Mouse (Mus musculus) embryonic facial prominence, embryonic 11.5 days (tissue): ENCODE results near the gene Mapk12. TPM values are rescaled to one million over a fixed set of nuclear protein-coding genes. Genes with fewer than 3 reads are reported as not detected.
A peak's percentile ranks its signal among the peaks of the same experiment; 100 is the strongest.

Source experiments
- ATAC-seq: fragments of 200-750 bp; cut with Nextera tagmentation; replicated peaks from 2 replicates; pipeline ENCODE4 v1.8.0; 2017; ENCODE audit warnings: low read depth; ENCODE audit not compliant: insufficient number of reproducible peaks, low FRiP score, low TSS enrichment
- DNase-seq: peaks from one replicate; pipeline ENCODE4 v3.0.0-alpha.2; 2015; ENCODE audit warnings: low spot score
- H3K27ac ChIP-seq: fragments of 300-500 bp; sonication (generic); replicated peaks from 2 replicates; pipeline ENCODE4 v1.5.1; 2014; ENCODE audit warnings: mild to moderate bottlenecking, low read depth, low read length, control low read depth
- H3K27me3 ChIP-seq: fragments of 300-500 bp; sonication (generic); 2 replicates; pipeline ENCODE4 v1.6.1; 2014; ENCODE audit warnings: mild to moderate bottlenecking, low read length, moderate library complexity, mixed read lengths; ENCODE audit not compliant: control insufficient read depth, insufficient read depth
- H3K36me3 ChIP-seq: fragments of 300-500 bp; sonication (generic); replicated peaks from 2 replicates; pipeline ENCODE4 v1.6.1; 2014; ENCODE audit warnings: low read depth, mild to moderate bottlenecking, low read length, moderate library complexity, mixed read lengths; ENCODE audit not compliant: control insufficient read depth, insufficient read depth
- H3K4me1 ChIP-seq: fragments of 300-500 bp; sonication (generic); 2 replicates; pipeline ENCODE4 v1.6.1; 2014; ENCODE audit warnings: low read length, mixed read lengths; ENCODE audit not compliant: control insufficient read depth, insufficient read depth
- H3K4me2 ChIP-seq: fragments of 300-500 bp; sonication (generic); 2 replicates; pipeline ENCODE4 v1.6.1; 2014; ENCODE audit warnings: low read depth, mild to moderate bottlenecking, control low read depth, low read length, moderate library complexity
- H3K4me3 ChIP-seq: fragments of 300-500 bp; sonication (generic); 2 replicates; pipeline ENCODE4 v1.5.1; 2014; ENCODE audit warnings: low read depth, low read length, control low read depth
- H3K9ac ChIP-seq: fragments of 300-500 bp; sonication (generic); replicated peaks from 2 replicates; pipeline ENCODE4 v1.6.1; 2014; ENCODE audit warnings: mild to moderate bottlenecking, control low read depth, low read length
- H3K9me3 ChIP-seq: fragments of 300-500 bp; sonication (generic); replicated peaks from 2 replicates; pipeline ENCODE4 v1.6.1; 2016; ENCODE audit warnings: mild to moderate bottlenecking, low read length, inconsistent platforms, mixed read lengths; ENCODE audit not compliant: control insufficient read depth
- WGBS: fragments of 180-500 bp; shearing (Covaris S2); extraction: QIAGEN DNeasy Blood & Tissue Kit; methylation state at CpG from one replicate; pipeline ENCODE4 v1.1.7; 2014; 5-methylcytosine and 5-hydroxymethylcytosine counted together
- polyA plus RNA-seq: library from polyadenylated mRNA; unstranded; fragments of >200 nt; fragmentation: Nextera tagmentation; extraction: Ambion mirVana; gene quantifications from 2 replicates; pipeline ENCODE4 v1.2.1, GENCODE M21; 2014

Gene Mapk12
- polyA plus RNA-seq, 1 experiment from 2014 or later: 10.1 TPM

- Histone ChIP-seq H3K27me3 (peaks cover 25% of the 10 kb centered on the region), H3K9ac (no peak overlapping the region), H3K4me3 (no peak overlapping the region), H3K36me3 (no peaks in the 10 kb centered on the region), H3K27ac (no peak overlapping the region), H3K4me2 (no peak overlapping the region), H3K4me1 (peaks cover 3% of the 10 kb centered on the region), H3K9me3 (no peaks in the 10 kb centered on the region)
- 55% methylated on average over 4 of the region's 4 CpGs for WGBS
- DNase-seq (no peak), ATAC-seq (no peak)
These were observed 1.4 kb upstream of the Mapk12 start for GRCm38 (mm10) chr15:89141905-89142304.

DNA sequence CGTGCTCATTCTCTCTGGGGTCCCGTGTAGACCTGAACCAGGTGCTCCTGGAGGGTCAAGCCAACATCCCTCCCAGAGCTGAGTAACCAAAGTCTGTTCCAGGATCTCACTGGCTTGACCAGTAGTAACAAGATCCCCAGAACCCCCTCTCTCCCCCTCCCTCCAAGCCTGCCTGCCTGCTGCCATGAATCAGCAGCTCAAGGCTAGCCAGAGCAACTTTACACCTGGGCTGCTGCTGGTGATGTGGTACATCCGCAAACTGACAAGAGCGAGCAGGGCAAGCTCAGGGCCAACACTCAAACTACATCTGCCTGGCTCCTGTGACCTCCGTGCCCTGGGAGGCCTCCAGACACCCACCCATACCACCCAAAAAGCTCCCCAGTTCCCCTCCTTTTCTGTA lies 940 bp upstream of the Mapk12 start:
- 33% methylated on average over 5 of the region's 5 CpGs for WGBS
- Histone ChIP-seq H3K4me3 (no peak overlapping the region), H3K4me1 (peaks cover 3% of the 10 kb centered on the region), H3K27ac (no peak overlapping the region), H3K4me2 (no peak overlapping the region), H3K9ac (no peak overlapping the region), H3K36me3 (no peaks in the 10 kb centered on the region), H3K9me3 (no peaks in the 10 kb centered on the region), H3K27me3 (peaks cover 24% of the 10 kb centered on the region)
- DNase-seq (peak; percentile 29), ATAC-seq (0 out of 2 replicates have a peak, but pooled peaks have one; percentile 5)

DNA sequence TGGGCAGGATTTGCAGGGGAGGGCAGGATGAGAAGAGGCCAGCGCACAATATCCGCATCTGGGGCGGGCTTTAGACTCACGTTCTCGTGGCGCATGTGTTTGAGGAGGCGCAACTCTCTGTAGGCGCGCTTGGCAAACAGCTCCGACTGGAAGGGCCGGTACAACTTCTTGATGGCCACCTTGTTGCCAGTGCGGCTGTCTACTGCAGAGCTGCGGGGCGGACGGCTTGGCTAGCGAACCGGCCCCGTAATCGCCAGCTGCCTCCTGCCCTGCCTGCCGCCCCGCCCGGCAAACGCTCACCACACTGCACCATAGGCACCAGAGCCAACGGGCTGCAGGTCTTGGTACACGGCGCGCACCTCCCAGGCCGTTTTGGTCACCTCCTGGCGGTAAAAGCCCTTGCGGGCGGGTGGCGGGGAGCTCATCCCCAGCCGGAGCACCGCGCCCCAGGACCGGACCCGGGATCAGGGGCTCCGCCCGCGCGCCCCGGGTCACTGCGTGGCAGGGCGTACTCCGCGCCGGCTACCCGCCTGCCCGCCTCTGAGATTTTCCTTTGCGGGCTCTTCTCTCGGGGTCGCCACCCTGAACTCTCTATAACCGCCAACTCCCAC lies 350 bp downstream of the Mapk12 start:
- H3K27ac ChIP-seq: peak overlapping the region; percentile 47; the same call in 1 of the 2 replicates
- peak overlapping the region; percentile 98 for H3K4me2 ChIP-seq
- WGBS: under 1% methylated on average over 38 of the region's 53 CpGs
- peak overlapping the region; percentile 52 for H3K4me3 ChIP-seq
- H3K36me3 ChIP-seq: no peaks in the 10 kb centered on the region
- no peaks in the 10 kb centered on the region for H3K9me3 ChIP-seq
- peak; percentile 58 for DNase-seq
- peak overlapping the region; percentile 67 for H3K9ac ChIP-seq
- H3K4me1 ChIP-seq: peaks cover 3% of the 10 kb centered on the region
- H3K27me3 ChIP-seq: peaks cover 17% of the 10 kb centered on the region
- peak; percentile 21; the same call in 1 of the 2 replicates for ATAC-seq

DNA sequence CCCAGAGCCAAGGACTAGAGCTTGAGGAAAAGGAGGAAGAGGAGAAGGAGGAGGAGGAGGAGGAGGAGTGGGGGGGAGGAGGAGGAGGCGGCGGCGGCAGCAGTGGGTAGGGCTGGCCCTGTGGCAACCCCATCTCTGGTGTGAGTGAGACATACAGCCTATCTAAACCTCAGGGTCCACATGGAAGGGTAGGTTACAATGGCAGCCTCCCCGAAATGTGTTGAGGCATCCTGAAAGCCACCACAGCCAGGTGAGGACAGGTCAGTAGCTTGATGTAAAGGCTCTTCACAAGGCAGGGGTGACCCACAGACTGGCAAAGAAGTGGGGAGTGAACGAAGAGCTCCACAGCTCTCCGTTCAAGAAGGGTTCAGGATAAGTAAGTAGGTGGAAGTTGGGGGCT lies 2.0 kb downstream of the Mapk12 start:
- Histone ChIP-seq H3K9me3 (no peaks in the 10 kb centered on the region), H3K27ac (no peak overlapping the region), H3K4me1 (peaks cover 3% of the 10 kb centered on the region), H3K4me2 (no peak overlapping the region), H3K4me3 (no peak overlapping the region), H3K27me3 (peaks cover 17% of the 10 kb centered on the region), H3K36me3 (no peaks in the 10 kb centered on the region), H3K9ac (no peak overlapping the region)
- no peak for DNase-seq
- no peak for ATAC-seq
- WGBS: 89% methylated on average over 6 of the region's 6 CpGs

DNA sequence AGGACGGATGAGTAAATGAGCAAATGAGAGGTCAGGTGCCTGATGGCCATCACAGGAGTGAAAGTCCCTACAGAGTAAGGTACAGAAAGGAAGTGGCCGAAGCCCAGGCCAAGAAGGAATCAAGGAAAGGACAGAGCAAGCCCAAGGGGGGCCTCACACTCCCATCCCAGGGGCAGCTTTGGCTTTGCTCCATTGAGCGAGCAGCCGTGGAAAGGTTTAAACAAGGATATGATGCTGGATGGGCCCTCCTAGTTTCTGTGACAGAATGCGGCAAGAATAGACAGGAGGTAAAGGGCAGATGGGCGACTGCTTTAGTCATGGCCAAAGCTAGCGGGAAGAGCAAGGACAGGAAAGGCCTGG lies 2.5 kb downstream of the Mapk12 start:
- Histone ChIP-seq H3K36me3 (no peaks in the 10 kb centered on the region), H3K4me3 (no peak overlapping the region), H3K9me3 (no peaks in the 10 kb centered on the region), H3K27me3 (peaks cover 17% of the 10 kb centered on the region), H3K27ac (no peak overlapping the region), H3K9ac (no peak overlapping the region; the same call in 1 of the 2 replicates), H3K4me2 (no peak overlapping the region), H3K4me1 (peaks cover 3% of the 10 kb centered on the region)
- DNase-seq (no peak), ATAC-seq (no peak)
- 86% methylated on average over 7 of the region's 7 CpGs for WGBS

DNA sequence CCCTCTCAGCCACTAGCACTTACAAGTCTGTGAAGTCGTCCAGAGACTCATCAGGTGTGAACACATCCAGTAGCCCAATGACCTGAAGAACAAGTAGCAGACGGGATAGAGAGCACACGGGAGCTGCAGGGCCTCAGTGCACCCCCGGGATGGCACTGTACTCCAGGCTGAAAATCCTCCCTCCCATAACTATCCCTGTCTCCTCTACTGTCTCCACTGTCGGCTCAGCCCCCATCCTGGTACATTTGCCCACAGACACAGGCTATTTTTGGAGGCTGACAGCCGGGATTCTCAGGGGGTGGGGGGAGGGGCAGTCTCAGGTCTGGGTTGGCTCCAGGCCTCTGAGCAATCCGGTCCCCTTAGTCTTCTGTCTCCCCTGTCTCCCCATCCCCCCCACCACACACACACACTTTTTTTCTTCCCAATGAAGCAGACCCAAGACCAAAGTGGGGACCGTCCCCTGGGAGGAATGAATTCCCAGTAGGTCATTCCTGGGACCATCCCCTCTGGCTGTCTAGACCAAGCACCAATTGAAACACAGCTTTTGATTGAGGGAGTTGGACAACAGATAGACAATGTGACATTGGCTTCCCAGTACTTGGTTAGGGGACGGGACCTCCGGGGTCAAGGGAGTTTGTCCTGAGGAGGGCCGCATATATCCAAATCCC lies 3.0 kb downstream of the Mapk12 start:
- Histone ChIP-seq H3K4me1 (peaks cover 3% of the 10 kb centered on the region), H3K9me3 (no peaks in the 10 kb centered on the region), H3K9ac (no peak overlapping the region; the same call in 1 of the 2 replicates), H3K4me3 (no peak overlapping the region), H3K27ac (no peak overlapping the region), H3K27me3 (peaks cover 17% of the 10 kb centered on the region), H3K36me3 (no peaks in the 10 kb centered on the region), H3K4me2 (no peak overlapping the region)
- DNase-seq (no peak), ATAC-seq (no peak)
- 60% methylated on average over 11 of the region's 11 CpGs for WGBS

- no peak for ATAC-seq
- Histone ChIP-seq H3K9ac (no peak overlapping the region), H3K4me1 (peaks cover 3% of the 10 kb centered on the region), H3K9me3 (no peaks in the 10 kb centered on the region), H3K36me3 (no peaks in the 10 kb centered on the region), H3K27ac (no peak overlapping the region), H3K27me3 (peaks cover 17% of the 10 kb centered on the region), H3K4me2 (no peak overlapping the region), H3K4me3 (no peak overlapping the region)
- no peak for DNase-seq
- WGBS: 93% methylated on average over 5 of the region's 5 CpGs
These were observed 3.9 kb downstream of the Mapk12 start for GRCm38 (mm10) chr15:89136461-89137155.

- Histone ChIP-seq H3K4me3 (no peak overlapping the region), H3K27me3 (no peaks in the 10 kb centered on the region), H3K4me2 (no peak overlapping the region), H3K27ac (no peak overlapping the region), H3K9ac (no peak overlapping the region), H3K4me1 (peaks cover 3% of the 10 kb centered on the region; the same call in 1 of the 2 replicates), H3K9me3 (no peaks in the 10 kb centered on the region), H3K36me3 (no peaks in the 10 kb centered on the region)
- 84% methylated on average over 3 of the region's 3 CpGs for WGBS
- no peak for DNase-seq
- ATAC-seq: no peak
These were observed 9.2 kb downstream of the Mapk12 start for GRCm38 (mm10) chr15:89131316-89131715.
